Mouse (Mus musculus) frontal cortex, postnatal 25 days (tissue): ENCODE measurements around the gene Mdn1.

Source experiments
- DNase-seq, 2 experiments: peaks; one replicate each; pipeline ENCODE4 v3.0.0; 2022; ENCODE audit warnings: low spot score in 2 of 2

Mdn1 gene

DNA sequence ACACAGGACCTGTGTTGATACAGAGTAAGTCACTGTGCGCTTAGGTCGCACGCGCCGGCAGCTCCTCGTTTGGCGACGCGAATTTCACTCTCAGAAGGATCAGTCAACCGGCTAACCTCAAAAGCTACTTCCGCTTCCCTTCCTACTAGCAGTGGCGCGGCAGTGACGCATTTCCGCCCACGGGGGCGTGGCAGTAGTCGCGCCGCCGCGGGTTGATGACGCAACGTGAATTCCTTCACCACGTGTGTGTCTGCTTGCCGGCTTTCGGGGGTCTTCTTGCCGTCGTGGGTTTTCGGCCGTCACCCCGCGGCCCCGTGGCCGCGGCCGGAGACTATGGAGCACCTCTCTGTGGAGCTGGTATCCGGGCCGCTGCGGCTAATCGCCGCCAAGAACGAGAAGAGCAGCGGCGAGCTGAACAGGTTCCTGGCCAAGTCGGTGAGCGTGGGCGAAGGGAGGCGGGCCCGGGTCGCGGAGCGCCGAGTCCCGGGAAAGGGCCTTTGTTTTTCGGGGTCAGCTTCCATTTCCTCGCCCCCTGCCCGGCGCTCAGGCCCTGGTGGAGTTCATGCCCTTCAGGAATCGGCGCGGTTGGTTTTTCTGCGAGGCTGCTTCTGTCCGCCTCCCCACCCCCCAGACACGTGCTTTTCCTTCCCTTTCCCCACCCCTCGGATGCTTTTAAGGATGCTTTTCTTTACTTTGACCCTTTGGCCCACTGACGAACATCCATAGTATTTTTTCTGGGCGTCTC lies at the start of gene Mdn1:
Gene Mdn1 (plus strand): TSS at position 202 of the 745 bp plus-strand sequence.
- peak; percentile 96 to 98 for DNase-seq

DNA sequence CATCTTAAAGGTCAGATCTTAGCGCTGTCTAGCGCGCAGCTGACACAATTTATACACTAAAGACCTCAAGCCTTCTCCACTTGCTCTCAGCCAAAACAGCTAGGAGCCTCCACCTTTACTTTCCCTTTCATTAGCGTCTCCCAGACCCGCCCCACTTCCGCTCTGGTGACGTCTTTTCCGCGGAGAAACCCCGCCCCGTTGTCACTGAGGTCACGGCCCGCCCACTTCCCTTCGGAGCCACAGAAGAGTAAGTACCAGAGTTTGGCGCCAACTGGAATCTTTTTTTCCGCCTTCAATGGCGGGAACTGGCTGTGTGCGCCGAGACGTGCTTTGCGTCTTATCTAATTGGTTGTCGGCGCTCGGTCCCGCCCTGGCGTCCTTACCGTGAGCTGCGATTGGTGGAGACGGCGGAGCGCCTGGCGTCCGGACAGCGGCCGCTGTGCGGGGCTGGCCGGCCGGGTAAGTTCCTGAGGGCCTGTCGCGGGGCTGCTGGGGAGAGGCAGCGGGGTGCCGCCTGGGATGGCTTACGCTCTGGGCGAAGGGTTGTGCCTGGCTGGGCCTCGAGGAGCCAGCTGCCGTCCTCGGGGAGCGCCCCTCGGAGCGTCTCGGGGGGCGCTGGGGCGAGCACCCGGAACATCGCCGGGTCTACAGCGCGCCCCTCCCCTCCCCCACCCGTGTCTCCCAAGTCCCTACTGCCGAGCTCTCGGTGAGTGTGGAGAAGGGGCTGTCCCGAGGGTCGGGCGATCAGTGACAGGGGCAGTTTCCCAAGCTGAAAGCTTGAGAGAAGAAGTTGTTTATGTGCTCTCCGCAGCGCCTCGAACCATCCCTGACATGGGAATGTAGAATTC lies 41.7 kb upstream of the Mdn1 start, which contains the start of gene Casp8ap2:
Gene Casp8ap2 (plus strand): TSS at position 418 of the 848 bp plus-strand sequence.
- DNase-seq, result peak; percentile 97 to 98

DNA sequence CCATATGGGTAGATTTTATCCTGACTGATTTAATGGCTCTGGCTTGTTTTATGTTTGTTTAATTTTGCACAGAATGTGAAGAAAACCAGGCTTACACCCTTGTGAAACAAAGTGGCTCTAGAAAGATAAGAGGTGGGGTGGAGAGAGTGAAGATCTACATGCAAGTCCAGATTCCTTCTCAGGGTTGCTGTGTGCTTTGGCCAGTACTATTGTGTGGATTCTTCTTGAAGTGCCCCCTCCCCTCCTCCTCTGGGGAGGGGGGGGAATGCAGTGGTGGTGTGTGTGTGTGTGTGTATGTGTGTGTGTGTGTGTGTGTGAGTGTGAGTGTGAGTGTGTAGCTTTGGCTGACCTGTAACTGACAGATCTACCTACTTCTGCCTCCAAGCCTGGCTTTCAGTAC lies 35.3 kb upstream of the Mdn1 start:
- no peak for DNase-seq

DNA sequence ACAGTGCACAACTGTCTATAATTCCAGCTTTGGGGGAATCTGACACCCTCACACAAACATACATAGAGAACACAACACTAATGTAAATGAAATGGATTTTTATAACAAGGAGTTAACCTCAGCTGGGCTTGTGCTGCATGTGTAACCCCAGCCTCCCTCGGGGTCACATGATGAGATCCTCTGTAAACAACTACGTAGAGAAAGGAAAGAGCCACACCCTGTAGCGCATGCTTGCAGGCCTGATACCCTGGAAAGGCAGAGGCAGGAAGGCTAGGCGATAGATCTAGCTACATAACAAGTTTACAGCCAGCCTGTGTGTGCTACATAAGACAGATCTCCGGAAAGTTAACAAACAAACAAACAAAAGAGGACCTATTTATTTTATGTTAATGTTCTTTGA lies 5.2 kb upstream of the Mdn1 start:
- DNase-seq, result no peak

DNA sequence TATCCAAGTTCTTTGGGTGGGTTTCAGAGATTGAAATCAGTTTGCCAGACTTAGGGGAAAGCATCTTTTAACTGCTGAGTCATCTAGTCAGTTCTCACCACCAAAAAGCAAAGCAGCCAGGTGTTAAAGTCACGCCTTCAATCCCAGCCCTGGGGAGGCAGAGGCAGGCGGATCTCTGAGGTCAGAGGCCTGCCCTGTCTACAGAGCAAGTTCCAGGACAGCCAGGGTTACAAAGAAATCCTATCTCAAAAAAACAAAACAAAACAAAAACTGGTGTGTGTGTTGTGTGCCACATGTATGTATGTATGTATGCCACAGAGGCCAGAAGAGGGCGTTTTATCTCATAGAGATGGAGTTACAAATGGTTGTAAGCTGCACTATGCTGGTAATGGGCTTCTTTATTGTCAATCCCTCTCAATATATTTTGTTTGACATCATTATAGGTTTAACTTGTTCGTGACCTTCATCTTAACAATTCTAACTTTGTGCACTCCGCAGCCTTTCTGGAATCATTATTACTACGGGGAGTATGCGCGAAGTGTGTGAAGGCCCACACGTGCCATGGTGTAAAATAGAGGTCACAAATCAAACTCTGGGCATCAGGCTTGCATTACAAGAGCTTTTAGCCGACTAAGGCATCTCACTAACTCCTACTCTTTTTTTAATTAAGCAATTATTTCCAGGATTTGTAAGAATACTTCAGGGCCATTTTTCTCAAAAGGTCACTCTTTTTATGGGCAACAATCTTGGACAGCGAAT lies 594 bp upstream of the Mdn1 start:
- DNase-seq, result no peak

DNA sequence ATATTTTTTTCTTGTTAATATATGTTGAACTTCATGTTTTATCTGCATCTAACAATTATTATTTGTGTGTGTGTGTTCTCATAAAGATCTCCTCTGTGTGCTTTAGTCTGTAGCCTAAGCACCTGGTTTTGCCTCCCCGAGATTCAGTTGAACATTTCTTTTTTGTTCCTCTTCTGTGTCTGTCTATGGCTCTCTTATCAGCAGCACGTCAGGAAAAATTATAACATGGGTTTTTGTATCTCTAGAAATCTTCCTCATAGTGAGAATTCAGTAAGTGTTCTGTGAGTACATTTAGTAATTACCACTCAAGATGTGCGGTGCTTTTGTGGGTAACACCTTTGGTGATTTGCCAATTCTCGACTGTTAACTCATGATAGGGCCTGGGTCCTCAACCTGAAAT lies 8.9 kb downstream of the Mdn1 start:
- DNase-seq, result no peak

DNA sequence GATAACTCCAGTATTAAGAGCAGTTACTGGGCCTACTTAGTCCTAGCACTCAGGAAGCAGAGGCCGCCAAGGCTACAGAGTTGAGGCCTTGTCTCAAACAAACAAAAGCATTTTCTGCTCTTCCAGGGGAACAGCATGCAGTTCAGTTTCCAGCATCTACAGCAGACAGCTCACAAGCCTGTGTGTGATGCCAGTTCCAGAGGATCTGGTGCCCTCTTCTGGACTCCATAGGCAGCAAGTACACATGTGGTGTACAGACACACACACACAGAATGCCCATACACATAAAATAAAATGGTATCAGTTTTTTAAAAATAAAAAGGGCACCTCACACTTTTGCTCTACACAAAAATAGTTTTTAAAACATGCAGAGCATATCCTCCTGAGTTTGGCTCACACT lies 11.4 kb downstream of the Mdn1 start:
- no peak for DNase-seq

DNA sequence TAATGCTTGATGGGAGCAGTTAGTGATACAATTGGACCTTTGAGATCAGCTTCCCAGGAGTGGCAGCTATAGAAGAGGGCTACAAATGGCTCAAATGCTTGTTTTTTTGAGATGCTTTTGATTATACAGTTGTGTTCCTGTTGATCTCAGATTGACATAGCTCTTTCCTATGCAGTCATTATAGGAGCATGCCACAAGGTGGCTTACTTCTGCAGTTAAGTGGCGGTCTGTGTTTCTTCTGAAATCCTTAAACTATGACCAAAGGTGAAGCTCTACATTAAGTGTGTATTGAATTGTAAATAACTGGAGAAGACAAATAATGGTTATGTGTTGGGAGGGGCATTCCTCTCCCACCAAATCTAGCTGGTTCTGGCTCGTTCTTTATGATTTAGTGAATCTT lies 12.9 kb downstream of the Mdn1 start:
- no peak for DNase-seq

DNA sequence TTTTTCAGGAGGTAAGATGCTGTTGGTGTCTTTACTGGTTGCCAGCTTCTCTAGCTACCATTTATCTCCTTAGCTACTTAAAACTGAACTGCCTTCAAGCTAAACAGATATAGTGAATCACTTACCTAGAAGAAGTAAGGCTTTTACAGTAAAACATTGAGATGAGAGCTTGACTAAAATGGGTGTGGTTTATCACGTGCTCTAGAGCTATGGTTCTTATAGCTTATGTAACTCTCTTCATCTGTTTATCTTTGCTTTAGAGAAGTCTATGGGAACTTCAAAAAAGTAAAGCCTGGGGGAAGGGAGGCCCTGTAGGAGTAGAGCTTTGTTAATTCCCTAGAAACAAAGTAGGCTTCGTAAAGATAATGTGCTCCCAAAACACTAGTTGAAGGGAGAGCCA lies 17.1 kb downstream of the Mdn1 start:
- no peak for DNase-seq

DNA sequence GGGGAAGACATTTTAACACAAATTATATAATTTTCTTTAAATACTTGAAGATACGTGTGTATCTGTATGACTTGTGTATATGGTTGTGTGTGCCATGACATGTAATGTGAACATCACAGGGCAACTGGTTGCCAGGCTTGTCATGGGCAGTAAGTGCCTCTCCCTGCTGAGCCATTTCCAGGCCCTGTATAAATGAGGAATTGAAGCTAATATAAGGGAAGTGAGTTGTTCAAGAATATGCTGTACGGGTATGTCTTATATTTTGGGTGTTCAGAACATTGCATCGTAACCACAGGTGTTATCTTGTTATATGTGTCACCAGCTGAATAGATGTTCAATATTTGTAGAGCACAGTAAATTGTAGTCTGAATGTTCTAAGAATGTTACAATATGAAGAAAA lies 20.6 kb downstream of the Mdn1 start:
- no peak for DNase-seq

DNA sequence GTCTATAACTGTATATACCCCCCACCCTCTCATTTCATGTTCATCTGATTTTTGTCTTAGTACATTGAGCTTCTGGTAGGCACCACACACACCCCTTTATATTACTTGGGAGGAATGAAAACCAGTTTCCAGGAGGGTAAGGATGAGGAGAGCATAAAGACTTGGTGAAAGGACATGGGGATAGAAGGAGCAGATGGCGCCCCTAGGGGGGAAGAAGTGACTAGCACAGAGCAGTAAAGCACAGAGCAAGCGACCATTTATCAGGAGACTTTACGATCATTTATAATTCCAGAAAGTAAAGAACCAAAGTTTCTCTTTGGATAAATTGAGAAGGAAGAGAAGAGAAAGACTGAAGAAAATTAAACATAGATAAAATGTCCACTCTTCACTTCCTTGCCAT lies 23.9 kb downstream of the Mdn1 start:
- DNase-seq, result no peak

DNA sequence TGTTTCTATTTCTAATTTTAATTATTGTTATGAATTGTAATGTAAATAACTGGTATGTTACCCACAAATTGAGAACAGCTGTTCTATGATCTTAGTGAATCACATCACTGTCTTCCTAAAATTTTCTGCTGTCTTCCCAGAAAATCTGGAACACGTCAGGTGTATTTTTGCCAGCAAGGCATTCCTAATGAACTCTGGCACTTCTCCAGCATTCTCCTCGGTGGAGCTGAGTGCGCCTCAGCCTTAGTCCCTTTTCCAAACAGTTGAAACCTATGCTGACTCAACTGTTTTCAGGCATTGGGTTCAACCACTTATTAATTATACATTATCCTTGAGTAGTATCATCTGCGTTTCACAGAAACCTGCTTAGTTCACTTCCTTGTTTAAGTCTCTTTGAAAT lies 25.6 kb downstream of the Mdn1 start:
- DNase-seq, result no peak

DNA sequence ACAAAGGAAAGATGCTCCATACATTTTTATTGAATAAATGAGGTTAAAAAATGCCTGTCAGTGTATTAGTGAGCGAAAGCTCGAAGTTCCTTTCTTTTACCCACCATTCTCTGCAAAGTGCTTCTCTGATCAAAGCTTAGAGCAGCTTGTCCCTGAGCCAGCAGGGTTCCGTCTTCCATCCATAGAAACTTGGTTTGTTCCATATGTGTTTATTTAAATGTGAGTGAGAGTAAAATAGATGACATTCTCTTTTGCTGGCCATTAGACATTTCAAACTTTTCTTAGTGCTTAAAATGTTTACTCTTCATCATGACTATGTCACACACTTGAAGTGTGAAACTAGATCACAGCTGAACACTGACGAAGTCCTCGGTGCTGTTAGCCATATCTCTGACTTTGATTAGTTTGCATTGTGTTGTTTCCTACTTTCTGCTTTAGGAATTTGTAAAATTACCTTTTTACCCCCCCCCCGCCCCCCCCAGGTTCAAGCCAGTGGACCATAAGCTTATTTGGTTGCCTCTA lies 26.2 kb downstream of the Mdn1 start:
- DNase-seq, result no peak

DNA sequence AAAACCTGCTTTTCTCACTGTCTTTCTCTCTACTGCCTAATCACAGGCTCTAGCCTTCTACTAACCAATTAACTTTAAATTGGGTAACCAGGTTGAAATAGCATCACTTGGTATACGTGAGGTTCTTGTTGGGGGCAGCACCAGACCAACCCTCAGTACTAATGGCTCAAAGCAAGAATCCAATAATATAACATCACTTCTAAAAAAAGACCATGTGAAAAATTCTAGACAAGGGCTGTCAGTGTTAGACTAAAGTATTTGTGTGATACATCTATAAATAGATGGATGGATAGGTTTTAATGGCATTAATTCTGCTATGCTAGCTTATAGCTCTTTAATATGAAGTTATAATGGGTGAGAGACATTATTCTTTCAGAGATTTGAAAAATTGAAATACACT lies 60.8 kb downstream of the Mdn1 start:
- DNase-seq, result no peak

DNA sequence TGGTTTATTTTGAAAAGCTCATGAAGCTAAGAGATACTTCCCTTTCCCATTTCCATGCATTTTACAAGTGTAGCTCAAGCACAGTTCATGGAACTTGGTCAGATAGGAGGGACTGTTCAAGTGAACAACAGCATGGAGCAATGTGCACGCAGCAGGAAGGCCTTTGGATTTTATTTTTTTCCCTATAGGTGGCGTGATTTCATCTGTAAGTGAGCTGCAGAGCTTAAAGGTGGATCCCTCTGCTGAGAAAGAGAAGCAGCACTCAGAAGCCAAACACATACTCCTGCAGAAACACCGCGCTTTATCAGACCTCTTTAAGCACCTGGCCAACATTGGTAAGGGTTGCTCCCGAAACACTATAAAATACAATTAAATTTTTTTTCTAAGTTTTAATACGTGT lies 88.5 kb downstream of the Mdn1 start:
- no peak for DNase-seq

DNA sequence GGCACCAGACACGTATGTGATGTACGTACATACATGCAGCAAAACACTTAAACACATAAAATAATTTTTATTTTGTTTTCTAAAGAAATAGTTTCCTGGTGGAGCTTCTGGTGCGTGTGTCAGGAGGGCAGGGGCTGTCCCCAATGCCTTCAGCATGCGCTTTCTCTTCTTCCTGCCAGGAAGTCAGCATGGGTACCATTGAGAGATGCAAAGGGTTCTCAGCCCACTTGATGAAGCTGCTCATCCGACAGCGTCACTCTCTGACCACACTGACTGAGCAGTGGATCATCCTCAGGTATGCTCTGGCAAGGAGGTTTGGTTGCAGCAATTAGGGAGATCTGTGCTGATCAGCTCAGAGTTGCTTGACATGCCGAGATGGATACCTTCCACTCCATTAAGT lies 91.5 kb downstream of the Mdn1 start:
- no peak for DNase-seq

DNA sequence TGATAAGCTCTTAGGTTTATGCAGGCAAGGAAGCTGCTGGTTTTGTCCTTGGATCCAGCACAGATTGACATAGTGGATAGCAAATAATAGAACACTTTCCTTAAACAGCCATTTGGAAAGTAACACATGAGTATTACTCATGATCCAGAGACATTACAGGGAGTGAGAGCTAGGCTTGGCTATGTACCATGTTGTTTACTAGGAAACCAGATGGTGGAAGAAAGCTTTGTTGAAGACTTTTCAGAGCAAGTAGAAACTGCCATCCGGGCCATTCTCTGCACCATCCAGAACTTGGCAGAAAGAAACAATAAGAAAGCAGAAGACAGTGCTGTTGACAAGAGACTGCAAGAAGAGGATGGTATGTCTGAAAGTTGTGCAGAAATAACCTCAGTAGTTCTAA lies 93.8 kb downstream of the Mdn1 start:
- DNase-seq, result no peak

DNA sequence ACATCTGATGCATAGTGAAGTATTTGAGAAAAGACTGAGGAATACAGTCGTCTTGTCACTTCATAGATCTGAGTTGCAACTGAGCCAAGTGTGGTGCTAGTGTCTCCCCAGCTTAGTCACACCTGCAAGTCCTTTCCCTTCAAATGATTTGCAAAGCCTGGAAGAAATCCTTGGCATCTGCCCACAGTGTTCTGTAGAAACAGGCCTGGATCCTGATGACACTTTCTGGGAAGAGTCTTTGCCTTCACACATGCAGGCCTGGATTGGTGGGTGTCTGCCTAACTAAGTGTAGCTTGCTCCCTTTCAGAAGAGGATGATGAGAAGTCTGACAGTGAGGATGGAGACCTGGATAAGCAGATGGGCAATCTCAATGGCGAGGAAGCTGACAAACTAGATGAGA lies 100.5 kb downstream of the Mdn1 start:
- peak in 1 of 2 experiments; percentile 14 for DNase-seq

DNA sequence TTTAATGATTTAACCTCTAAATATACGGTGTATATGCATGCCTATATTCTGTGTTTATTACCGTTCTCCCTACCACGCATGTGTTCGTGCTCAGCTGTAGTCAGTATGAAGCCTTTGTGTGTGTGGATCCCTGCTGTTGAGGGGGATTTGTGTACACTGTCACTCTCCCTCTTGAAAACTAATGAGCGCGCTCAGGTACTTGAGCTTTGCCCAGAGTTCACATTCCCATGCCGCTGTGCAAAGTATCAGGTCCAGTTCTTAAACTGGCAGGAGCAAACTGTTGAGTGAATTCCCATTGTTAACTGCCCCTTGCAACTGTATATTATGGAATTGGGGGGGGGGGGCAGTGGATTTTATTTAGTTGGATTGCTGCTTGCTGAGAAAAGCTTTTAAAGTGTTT lies 110.6 kb downstream of the Mdn1 start:
- DNase-seq, result no peak

DNA sequence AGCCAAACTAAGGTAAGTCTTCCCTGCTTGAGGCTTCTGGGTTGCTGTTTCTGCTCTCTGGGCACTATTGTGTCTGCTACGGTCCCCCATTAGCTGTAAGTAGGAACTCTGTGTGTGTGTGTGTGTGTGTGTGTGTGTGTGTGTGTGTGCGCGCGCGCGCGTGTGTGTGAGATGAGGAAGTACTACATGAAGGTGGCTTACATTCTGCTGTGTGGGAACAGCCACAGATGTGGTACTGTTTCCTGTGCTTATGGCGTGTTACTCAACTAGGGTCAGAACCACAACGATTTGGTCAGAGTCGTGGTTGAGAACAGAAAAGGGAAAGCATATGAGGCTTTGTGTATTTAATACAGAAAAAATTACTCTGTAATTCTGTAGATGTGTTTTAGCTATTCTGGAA lies 111.1 kb downstream of the Mdn1 start:
- no peak for DNase-seq

DNA sequence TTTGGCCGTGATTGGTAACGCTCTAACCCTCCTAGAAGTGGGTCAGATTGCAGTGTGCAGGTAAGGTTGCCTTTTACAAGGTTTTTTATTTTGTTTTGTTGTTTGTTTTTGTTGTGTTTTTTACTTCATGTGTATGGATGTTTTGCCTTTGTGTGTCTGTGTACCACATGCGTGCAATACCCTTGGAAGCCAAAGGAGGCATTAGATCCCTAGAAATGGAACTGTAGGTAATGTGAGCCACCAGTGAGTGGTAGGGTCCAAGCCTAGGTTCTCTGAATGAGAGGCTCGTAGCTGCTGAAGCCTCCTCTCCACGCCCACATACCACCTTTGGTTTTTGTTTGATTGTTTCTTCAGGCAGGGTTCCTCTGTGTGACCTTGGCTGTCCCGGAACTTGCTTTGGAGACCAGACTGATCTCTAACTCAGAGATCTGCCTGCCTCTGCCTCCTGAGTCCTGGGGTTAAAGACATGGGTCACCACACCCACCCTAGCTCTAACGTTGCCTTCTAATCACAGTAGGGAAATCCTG lies 113.4 kb downstream of the Mdn1 start:
- DNase-seq, result no peak

DNA sequence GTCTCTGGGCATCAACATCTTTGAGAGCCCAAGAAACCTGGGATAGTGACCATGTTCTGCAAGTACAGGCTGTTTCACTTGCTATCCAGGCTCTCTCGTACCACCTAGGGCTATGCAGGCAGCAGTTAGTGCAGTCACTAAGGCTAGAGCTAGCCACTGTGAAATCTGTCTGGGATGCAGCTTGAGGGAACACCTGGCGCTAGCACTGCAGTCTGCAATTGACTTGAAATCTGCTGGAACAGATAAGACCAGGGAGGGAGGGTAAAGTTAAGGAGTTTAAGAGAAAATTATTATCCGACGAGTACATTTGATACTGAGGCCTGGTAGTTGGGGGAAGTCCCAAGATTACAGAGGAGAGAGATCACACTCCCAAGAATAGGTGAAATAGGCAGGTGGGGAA lies 123.1 kb downstream of the Mdn1 start:
- DNase-seq, result no peak
